Mouse (Mus musculus) adrenal gland, postnatal 14 days (tissue): ENCODE results near the gene Osbpl5. TPM values are rescaled to one million over a fixed set of nuclear protein-coding genes. Genes with fewer than 3 reads are reported as not detected.

Experiments used
- DNase-seq: peaks from one replicate; pipeline ENCODE4 v3.0.0; 2021; ENCODE audit warnings: mixed read lengths
- long read RNA-seq, 2 experiments: library from polyadenylated mRNA; stranded (forward); transcript quantifications; one replicate each; pipeline ENCODE4 v2.0.0; 2021
- total RNA-seq: library from RNA; stranded (reverse); gene quantifications from 2 replicates; pipeline ENCODE4 v1.2.3, GENCODE M21; 2021

Osbpl5 gene
- 26.0 and 36.8 TPM in 2 replicates for total RNA-seq
- long read RNA-seq, experiment 1, transcript Osbpl5-202 (22 exons, 3,775 nt): major isoform, 10 of 18 reads
- long read RNA-seq, experiment 1, partial matches to known transcripts: 2 of 18 reads
- long read RNA-seq, experiment 1, other reads (novel, unspliced or antisense): 6 of 18 reads
- long read RNA-seq, experiment 2, transcript Osbpl5-202 (22 exons, 3,775 nt): major isoform, 15 of 19 reads
- long read RNA-seq, experiment 2, partial matches to known transcripts: 1 of 19 reads
- long read RNA-seq, experiment 2, other reads (novel, unspliced or antisense): 2 of 19 reads

GRCm38 (mm10) chr7:143756125-143757026, at the start of gene Osbpl5:
Gene Osbpl5, minus strand, starts transcription at chr7:143756985.
- DNase-seq: no peak

DNA sequence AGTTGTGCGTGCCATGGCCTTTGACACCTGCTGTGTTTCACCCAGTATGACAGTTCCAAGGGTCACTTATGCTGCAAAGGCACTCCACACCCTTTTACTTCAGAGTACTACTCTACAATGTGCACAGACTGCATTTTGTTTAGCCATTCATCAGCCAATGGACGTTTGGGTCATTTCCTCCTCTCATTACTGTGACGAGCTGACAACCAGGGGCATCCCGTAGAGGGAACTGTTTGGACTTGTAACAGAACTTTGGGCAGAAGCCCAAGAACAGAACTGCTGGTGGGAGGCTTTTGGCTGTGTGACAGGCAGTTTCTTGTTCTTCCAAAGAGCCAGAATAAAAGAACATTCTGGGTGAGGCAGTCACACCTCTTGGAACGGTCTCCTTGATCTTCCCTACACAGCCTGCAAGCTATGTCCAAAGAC, 48.4 kb upstream of the Osbpl5 start:
- no peak for DNase-seq

- DNase-seq: no peak
These were observed 44.6 kb upstream of the Osbpl5 start for GRCm38 (mm10) chr7:143801195-143802065.

DNA sequence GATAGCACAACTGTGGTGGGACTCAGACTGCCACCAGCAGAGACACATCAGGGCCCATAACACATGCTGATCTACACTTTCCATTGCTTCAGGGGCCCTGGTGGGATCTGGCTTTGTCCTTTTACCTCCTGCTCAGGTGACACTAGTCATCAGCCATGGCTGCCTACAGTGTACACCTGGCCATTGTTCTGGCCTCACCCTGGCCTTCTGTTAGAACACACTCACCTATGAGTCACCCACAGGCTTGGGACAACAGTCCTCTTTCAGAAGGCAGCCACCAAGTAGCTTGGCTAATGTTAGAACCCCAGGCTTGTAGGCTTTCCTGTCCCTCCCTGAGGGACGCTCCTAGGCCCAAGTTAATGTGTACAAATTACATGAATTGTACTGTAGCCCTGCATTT, 44.0 kb upstream of the Osbpl5 start:
- DNase-seq: no peak

GRCm38 (mm10) chr7:143798783-143799182, 42.0 kb upstream of the Osbpl5 start:
- no peak for DNase-seq

DNA sequence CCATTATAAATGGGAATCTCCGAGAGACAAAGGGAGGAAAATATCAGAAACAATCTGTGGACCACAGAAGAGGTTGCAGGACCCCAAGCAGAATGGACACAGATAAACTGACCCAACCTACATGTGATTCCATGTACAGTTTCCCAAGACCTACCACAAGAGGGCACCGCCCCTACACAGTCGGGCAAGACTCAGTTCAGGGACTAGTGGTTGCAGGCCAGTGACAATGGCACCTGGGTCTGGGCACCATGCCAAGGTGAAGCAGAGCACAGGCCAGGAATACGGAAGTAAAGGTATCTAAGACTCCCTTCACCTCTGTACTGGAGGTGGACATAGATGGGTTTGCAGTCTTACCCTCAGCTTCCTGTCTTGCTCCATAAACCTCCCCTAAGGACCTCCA, 36.3 kb upstream of the Osbpl5 start:
- peak; percentile 61 for DNase-seq

DNA sequence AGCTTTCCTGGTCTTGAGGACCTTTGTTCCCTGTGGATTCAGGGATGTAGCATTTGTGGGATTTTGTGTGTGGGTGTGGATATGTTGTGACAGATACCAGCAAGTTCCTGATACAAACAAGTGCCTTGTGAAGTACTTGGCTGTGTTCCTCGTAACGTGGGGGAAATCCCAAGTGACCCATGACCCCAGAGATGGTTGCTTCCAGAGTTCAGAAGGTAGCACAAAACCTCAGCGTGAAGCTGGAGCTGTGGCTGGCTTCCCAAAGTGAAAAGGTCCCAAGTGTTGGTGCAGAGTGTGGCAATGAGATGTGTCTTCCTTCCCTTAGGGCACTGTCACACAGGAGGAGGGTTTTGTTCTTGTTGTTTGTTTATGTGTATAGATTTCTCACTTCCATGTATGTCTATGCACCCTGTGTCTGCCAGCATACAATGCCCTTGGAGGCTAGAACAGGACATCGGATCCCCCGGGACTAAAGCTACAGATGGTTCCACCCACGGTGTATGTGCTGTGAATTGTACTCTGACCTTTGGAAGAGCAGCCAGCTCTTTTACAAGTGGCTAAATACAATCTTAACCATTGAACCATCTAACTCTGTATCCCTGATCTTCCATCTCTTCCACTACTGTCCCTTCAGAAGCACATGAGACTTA, 35.7 kb upstream of the Osbpl5 start:
- no peak for DNase-seq

DNA sequence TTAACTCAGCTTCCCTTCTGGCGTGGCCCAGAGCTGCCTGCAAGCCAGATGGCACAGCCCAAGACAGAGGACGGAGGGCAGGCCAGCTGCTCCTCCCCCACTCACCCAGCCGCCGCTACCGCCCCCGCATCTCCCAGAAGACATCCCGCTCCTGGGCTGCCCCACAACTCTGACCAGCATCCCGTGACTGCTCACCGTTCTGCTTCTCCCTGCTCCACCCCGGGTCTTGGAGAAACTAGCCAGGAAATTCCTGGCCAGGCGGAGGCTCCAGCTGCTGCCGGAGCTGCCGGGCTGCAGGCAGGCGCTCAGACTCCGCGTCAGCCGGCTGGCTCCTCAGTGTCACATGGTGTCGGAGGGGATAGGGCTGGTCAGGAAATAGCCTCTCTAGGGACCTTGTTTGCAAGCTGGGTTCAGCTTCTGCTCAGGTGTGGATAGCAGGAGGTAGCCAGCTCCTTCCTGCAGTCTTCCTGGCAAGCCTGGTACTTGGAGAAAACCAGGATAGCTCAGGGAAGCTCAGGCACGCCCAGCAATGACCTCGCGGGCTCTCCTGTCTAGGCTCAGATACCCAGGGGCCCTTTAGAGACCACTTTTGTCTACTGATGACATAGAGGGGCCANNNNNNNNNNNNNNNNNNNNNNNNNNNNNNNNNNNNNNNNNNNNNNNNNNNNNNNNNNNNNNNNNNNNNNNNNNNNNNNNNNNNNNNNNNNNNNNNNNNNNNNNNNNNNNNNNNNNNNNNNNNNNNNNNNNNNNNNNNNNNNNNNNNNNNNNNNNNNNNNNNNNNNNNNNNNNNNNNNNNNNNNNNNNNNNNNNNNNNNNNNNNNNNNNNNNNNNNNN, 27.4 kb upstream of the Osbpl5 start, which contains the start of gene Mrgpre:
Mrgpre (minus strand) TSS at position 505 of the 834 bp plus-strand sequence.
- peak; percentile 90 for DNase-seq

- no peak for DNase-seq
These were observed 26.7 kb upstream of the Osbpl5 start for GRCm38 (mm10) chr7:143783378-143783995.

DNA sequence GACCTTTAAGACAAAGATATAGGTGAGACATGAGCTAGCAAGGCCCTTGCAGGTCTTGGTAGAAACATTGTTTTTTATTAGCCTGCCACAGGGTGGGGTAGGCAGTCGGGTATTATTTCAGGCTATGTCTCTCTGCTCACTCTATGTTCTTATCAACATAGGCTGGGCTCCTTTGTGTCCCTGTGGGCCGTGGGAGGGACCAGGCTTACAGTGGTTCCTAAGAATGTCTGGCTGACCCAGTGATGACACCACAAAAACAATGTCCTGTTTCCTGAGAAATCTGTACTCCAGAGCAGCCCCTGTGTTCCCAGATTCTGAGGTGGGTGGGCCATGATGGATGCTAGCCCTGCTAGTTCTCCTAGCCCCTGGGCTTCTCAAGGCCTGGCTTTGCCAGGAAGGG, 20.6 kb upstream of the Osbpl5 start:
- DNase-seq: no peak

DNA sequence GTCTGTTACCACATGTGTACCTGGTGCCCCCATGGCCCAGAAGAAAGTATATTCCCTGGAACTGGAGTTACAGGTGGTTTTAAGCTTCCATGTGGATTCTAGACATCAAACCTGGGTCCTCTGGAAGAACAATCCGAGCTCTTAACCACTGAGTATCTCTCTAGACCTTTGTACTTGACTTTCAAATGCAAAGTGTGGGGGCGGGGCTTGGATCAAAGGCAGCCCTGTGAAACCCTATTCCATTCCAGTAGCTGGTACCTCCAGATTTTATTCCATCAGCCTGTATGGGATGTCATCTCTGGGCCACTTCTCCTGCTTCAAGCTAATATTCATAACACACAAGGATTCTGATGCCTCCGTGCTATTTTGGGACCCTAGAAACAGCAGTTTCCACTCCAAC, 19.4 kb upstream of the Osbpl5 start:
- DNase-seq: no peak

- DNase-seq: no peak
These were observed 12.7 kb upstream of the Osbpl5 start for GRCm38 (mm10) chr7:143769461-143769860.

DNA sequence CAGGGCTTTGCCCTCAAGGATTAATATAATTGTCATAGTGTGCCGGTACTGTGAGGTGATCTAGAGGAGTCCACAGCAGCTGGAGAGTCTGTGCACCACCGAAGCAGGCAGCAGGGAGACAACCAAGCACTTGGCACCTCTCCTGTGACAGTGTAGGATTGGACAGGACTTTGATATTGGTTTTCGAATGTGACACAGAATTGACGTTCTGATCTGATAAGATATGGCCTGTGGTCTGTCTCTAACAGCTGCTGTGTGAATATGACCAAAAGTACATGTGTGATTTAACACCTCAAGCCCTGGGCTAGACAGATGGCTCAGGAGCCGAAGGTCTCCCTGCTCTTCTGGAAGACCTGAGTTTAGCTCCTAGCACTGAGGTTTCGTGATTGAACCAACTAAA, 11.5 kb upstream of the Osbpl5 start:
- DNase-seq: no peak

DNA sequence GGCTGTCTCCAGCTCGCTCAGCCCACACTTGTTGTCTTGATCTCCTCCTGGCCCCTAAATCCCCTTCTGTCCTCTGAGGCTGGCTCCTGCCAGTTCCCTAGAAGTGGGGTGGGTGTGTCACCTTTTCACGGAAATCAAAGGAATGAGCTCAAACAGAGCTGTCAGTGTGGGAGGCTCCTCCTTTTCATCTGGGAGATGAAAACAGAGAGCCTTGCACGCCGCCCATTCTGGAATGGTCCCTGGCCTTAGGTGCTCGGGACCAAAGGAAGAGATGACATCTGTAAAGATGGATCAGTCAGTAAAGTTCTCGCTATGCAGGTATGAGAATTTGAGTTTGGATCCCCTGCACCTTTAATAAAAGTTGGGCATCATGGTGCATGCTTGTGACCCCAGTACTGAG, 10.1 kb upstream of the Osbpl5 start, which contains the start of gene Mrgprg:
Mrgprg (minus strand) TSS at position 101 of the 400 bp plus-strand sequence.
- DNase-seq: no peak

DNA sequence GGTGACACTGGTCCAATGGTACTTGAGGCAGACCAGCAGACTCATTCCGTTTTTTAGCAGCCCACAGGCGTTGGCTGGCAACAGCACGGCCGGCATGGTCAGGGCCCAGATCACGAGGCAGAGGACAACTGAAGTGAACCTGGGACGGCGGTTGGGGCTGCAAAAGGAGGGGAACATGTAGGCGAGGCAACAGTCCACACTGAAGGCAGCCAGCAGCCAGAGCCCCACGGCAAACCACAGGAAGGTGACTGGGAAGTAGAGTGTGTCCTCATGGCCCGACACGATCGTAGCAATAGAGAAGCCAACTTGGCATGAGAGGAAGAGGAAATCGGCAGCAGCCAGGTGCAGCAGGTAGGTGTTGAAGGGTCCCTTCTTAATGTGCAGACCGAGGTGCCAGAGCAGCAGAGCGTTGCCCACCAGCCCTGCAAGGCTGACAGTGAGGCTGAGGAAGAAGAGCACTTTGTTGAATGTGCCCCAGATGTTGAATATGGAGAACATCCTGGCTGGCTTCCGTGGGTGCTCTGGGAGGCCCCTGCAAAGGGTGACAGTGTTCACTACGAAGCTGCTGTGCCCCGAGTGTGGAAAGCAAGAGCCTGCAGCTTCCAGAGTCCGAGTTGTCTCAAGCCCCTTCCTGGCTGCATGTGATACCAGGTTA, 8.2 kb upstream of the Osbpl5 start:
- no peak for DNase-seq

- peak; percentile 39 for DNase-seq
These were observed 7.0 kb upstream of the Osbpl5 start for GRCm38 (mm10) chr7:143763794-143764193.

DNA sequence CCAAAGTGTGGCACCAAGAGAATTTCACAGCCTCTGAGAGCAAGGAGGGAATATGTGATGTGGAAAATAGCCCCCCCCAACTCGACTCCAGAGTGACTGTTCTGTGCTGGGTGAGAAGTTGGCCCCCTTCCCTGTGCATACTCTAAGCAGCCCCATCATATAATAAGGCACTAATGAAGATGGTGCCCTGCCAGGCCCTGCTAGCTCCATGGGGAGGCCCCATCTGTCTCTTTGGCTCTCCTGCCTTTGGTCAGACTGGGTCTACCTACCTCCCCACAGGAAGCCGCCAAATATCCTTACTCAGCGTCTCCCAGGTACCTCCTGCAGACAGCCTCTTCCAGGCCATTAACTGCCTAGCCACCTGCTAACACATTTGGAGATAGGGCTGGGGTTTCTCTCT, 2.2 kb upstream of the Osbpl5 start:
- DNase-seq: no peak

GRCm38 (mm10) chr7:143757696-143758095, 911 bp upstream of the Osbpl5 start:
- no peak for DNase-seq

DNA sequence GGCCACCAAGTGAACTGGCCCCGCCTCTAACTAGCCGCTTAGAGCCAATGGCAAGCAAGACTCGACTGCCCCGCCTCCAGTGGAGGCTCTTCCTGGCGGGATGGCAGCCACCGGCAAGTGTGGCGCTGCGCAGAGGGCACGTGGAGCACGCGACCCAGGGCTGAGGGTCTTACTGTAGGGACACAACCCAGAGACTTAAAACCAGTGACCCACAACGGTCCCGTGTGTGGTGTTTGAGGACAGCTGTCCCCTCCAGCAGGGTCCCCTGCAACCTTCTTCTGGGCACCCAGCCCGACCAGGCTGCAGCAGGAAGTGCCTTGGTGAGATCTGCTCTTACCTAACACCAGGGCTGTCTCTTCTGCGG, 224 bp upstream of the Osbpl5 start:
- peak; percentile 89 for DNase-seq
